Mouse (Mus musculus): Measurements from ENCODE around the gene Gga3.
"Not testable (repeated sequence)": the region's sequence is repeated elsewhere in the genome, so short reads cannot be mapped to it uniquely, and the experiment has no call there.

Gene Gga3

DNA sequence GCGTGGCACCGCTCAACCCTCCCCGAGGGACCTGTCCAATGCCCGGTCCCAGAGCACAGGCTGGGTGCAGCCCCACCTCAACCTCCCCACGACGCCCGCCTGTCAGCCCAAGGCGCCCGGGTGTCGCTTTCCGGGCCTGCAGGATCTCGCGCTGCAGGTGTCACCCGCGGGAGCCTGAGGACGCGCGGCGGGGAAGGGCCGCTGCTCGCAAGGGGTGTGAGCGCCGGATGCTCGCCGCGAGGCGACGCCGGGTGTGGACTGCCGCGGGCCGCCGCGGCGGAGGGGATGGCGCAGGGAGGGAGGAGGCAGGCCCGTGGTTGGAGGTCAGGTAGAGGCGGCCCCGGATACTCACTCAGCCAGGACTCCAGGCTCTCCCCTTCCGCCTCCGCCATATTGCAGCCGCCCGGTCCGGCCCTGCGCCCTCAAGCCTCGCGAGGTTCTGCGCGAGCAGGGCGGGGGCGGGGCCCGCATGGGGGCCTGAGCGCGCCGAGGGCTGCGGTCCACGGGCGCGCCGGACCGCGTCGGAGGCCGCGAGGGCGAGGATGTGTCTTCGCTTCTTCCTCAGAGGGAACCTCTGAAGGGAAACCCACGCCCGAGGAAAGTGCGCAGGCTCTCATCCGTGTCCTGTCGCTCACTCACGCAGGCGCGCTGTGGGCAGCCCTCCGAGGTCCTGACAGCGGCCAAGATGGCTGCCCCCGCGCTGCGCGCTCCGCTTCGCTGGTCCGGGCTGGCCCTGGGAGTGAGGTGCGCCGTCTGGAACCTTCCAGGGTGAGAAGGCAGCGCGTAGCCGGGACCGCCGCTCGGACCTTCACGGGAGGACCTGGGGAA is at the start of gene Gga3, which contains the start of gene Mrps7:
Gga3 (minus strand) TSS at position 576 of the 828 bp plus-strand sequence.
Mrps7 (plus strand) TSS at position 450 of the 828 bp plus-strand sequence.
- peak; percentile 95 to 98 for DNase-seq

DNA sequence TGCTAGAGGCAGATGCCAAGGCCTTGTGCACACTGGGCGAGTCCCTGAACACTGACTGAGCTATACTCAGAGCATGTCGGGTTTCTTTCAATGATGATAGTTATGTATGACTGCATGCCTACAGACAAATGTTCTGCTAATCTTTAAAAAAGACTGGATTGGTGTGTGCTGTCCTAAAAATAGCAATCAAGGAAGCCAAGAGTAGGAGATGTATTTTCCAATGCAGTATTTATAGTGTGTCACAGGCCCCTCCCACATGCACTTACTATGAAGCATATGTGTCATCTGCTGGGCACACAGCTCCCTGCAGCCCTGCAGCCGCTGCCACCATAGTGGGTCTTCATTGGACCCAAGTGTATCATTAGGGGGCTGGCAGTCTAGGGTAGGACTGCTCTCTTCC is 49.3 kb upstream of the Gga3 start:
- DNase-seq, result no peak

DNA sequence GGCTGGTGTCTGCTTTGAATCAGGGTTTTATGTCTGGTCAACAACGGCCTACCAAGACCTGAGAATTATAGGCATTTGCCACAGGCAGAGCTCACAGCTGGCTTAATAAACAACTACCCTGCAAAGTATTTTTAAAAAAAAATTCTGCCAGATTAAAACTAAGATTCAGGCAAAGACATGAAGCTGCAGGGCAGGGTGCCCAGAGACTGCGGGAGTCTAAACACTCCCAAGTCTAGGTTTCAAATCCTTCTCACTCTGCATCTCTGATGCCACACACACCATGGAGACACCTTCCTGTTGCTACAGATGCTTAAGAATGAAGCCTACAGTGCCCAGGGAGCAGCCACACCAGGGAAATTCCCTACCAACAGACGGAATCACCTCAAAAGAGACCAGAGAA is 47.8 kb upstream of the Gga3 start:
- no peak for DNase-seq

DNA sequence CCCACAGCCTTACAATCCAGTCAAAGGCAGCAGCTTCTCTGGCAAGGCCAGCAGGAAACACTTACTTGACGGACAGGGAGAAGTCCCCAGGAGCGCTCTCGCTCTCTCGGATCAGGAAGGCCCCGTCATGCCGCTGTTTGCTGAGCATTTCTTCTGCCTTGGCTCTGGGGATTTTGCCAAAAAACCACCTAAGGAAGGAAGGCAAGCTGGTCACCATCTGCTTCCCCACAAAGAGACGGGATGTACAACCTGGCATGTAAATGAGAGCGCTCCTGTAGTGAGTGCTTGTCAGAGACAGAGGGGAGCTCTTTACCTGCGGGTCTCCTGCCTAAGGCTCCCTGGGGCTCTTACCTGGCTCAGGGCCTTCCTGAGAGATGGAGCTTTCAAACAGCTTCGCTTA is 45.9 kb upstream of the Gga3 start:
- DNase-seq, result no peak

DNA sequence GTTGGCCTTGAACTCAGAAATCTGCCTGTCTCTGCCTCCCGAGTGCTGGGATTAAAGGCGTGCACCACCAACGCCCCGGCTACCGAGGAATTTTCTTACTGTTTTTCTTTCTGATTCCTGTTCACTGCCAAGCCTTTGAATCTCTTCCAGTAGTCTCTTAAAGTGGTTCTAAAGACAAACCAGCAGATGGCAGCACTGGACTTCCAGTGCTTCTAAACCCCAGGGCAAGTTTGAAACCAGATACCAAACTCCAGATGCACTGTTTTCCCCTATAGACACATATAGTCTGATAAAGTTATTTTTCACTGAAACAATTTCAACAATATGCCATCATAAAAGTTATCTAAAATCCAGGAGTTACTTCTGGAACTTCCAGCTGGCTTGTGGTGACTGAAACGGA is 43.6 kb upstream of the Gga3 start:
- DNase-seq, result peak; percentile 71 to 72

DNA sequence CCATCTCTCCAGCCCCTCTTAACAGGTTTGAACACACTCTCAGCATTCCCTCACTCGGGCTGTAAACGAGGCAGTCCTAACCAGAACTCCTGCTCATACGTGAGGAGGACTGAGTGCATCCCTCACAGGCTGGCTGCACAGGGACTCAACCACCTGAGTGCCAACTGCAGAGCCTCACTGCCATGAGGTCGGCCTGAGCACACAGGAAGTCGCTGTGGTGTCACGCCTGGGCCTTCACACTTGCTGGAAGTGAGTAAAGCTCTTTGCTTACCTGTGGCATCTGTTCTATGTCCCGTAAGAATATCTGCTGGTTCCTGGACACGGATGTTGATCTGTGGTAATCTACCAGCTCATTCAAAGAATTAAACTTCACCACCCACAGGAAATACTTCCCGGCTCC is 42.6 kb upstream of the Gga3 start:
- DNase-seq, result peak; percentile 59 to 61

DNA sequence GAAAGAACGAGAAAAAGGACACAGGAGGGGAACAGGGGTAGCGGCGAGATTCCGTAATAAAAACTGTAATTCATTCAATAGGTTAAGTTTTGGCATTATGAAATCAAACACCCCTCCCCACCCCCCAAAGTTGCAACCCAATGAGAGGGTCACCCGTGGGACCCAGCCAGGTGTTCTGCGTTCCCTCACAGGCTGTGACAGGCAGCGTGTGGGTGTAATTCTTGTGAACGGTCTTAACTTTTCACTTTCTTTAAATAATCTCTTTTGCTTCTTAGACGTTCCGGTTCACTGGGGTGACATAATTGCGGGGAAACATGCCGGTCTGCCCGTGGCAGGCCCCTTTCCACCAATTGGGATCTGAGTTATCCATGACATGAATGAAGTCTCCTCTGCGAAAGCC is 41.6 kb upstream of the Gga3 start:
- DNase-seq, result not testable (repeated sequence)

DNA sequence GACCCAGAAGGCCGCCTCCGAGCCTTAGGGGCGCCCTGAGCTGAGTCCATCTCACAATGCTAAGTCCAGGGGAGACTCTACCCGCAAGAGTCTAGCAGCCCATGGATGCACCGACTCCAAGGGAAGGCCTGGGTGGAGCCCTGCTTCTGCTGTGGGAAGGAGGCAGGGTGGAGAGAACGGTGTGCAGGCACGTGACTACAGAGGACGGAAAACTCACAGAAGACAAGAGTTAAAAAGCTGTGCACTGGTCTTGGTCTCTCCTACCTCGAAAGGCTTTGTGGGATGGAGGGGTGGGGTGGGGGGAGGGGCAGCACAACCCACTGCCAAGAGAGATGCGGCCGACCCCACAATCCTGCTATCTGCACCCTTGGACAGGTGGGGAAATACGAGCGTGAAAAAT is 40.5 kb upstream of the Gga3 start:
- no peak for DNase-seq

DNA sequence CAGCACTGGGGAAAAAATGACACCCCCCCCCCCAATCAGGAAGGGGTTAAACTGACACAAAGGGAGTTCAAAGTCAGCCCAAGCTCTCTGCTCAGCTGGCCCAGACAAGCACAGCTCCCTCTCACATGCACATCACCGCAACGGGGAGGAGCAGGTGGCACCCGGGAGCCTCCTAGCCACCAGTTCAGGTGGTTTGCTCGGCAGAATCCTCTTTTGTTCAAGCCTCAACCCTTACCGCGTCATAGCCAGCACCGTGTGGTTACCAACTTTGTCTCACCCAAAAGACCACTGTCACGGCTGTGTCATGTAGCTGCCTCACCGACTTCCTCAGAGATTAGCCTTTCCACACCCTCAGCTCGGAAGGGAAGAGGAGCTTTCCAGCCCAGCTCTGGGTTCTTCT is 39.4 kb upstream of the Gga3 start:
- peak in 1 of 2 experiments; percentile 49 for DNase-seq

DNA sequence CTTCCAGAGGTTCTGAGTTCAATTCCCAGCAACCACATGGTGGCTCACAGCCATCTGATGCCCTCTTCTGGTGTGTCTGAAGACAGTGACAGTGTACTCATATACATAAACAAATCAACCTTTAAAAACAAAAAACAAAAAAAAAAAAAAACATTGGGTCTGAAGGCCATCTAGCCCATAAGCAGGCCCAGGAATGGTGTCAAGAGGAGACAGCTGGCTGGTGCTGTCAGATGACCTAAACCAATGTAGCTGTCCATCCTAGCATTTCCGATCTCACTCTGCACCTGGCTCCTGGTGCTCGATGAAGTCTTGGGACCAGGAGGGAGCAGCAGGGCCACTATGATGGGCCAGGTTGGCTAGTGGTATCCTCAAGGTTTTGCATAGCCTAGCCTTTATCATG is 38.9 kb upstream of the Gga3 start:
- no peak for DNase-seq

DNA sequence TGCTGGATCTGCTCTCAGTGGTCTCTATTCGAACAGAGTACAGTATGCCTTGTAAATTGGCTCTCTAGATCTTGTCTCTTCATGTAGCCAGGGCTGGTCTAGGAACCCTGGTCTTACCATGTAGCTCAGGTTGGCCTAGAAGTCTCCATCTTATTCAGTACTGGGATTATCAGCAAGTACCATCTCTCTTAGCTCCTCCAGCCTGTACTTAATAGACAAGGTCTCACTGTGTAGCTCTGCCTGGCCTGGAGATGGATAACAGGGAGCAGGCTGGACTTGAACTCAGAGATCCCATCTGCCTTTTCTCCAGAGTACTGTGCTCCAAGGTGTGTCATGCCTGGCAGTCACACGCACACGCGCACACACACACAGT is 37.8 kb upstream of the Gga3 start:
- DNase-seq, result no peak

DNA sequence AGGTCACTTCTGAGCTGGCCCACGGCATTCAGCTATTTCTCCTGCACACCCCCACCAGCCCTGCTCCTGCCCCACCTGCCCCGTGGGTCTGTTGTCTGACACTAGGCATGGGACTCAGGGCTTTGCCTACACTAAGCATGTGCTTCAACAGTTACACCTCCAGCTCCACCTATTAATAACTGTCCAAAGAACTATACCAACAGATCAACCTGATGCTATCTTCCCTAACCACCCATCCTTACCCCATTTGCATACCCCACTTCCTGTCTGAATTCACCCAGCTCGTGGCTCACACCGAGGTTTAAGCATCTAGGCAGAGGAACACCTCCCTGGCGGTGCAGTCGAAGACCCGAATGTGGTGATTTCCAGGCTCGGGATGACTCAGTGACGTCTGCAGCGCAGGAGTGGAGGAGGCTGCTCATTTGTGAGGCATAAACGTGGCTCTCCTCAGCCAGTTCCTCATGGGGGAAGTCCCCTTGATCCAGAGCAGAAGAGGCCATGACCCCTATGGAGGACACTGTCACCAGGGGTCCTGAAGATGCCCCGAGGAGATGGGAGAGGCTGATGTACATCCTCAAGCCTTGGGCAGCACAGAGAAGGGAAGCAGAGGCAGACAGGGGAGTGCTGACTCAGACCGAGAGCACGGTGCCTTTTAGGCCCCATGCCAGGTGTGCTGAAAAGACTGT is 37.3 kb upstream of the Gga3 start:
- DNase-seq, result peak; percentile 89 to 91

DNA sequence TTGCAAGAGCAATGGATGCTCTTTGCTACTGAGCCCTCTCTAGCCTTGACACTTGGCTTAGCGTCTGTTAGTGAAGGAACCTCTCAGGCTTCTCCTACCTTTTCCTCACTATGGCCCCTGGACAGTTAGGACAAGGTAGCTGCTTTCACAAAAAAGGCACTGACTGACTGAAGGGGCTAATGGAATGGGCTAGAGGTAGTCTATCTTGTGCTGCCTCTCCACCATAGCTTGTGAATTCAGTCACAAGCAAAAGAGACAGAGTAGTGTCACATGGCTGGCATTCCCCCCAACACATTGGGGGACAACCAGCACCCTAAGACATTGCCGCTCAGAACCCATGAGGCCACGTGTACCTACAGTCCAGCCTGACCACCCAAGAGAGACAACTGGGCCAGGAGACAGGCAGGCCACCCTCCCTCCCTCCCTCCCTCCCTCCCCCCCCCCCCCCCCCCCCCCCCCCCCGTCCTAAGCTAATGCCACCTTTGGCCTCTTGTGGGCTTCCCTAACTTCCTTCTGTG is 36.5 kb upstream of the Gga3 start:
- peak; percentile 39 to 46 for DNase-seq

DNA sequence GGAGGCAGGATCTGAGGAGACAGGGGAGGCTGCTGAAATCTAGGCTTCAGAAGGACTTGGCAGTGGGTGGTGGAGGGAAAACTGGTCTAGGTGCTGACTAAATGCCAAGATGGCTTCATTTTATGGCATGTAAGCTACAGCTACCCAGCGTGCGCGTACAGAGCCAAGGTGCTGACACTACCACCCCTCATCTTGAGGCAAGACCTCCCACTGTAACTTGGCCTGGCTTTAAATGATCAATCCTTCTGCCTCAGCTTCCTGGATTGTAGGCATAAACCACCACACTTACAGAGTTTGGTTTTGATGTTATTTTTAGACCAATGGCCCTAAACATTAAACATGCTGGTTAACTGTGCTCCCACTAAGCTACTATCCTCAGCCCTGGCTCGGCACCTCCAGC is 35.7 kb upstream of the Gga3 start:
- DNase-seq, result no peak

DNA sequence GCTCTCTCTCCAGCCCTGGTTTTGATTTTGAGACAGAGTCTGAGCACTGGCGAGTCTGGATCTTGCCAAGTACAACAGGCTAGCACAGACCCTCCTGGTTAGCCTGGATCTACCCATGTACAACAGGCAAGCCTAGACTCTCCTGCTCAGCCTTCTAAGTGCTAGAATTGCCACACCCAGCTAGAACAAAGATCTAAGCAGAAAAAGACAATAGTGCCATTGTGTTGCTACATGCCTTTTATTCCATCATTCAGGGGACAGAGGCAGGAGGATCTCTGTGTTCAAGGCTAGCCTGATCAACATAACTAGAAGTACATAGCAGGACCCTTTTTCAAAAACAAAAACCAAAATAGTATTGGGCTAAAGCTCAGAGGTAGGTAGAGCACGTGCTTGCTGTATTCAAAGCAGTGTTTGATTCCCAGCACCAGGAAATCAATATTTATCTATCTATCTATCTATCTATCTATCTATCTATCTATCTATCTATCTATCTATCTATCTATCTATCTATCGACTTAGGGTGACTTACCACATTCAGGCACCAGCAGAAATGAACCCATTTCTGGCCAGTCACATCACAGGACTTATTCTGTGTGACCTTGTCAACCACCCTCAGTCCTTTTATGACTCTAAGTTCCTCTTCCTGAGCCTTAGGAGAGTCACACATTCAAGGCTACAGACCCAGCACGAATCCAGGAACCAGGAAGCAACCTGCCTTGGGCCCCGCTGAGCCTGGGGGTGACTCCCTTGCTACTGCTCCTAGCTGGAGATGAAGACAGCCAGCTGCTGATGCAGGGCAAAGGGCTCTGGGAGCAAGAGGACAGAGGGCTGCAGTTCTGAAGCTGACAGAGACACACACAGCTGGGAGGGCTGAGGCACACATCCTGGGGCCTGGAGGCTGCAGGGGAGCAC is 34.9 kb upstream of the Gga3 start:
- DNase-seq, result peak; percentile 55 to 60

DNA sequence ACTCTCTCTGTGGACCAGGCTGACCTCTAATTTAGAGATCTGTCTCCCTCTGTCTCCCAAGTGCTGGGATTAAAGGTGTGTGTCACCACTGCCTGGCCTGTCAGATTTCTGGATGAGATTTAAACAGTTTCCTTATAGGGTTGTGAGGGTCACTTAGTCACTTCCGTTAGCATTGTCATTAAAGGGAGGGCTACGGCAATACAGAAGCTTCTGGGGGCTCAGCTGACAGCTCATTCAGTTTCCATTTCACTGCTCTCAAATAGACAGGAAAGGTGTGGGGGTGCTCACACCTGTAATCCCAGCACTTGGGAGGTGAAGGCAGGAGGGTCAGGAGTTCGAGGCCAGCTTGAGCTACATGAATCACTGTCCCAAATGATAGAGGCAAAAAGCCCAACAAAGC is 33.1 kb upstream of the Gga3 start:
- no peak for DNase-seq

DNA sequence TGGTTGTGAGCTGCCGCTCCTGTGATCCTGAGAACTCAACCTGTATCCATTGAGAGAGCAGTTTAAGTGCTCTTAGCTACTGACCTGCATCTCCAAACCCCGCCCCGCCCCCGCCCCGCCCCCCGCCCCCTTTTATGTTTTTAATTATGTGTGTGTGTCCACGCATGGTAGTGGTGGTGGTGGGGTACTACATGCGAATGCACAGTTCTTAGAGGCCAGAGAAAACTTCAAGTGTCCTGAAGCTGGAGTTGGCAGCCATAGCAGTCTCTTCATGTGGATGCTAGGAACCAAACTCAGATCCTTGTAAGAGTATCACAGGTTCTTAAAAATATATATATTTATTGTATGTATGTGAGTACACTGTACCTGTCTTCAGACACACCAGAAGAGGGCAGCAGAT is 31.6 kb upstream of the Gga3 start:
- DNase-seq, result no peak

DNA sequence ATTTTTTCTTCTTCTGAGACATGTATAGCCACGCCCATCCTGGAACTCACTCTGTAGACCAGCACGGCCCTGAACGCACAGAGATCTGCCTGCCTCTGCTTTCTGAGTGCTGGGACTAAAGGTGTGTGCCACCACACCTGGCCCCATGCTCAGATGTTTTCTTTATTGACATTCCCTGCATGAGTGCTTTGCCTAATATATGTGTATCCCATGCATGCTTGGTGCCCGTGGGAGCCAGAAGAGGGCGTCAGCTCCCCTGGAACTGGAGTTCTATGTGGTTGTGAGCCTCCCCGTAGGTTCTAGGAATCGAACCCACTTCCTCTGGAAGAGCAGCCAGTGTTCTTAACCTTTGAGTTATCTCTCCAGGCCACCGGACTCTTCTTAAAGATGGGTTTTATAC is 31.2 kb upstream of the Gga3 start:
- no peak for DNase-seq

DNA sequence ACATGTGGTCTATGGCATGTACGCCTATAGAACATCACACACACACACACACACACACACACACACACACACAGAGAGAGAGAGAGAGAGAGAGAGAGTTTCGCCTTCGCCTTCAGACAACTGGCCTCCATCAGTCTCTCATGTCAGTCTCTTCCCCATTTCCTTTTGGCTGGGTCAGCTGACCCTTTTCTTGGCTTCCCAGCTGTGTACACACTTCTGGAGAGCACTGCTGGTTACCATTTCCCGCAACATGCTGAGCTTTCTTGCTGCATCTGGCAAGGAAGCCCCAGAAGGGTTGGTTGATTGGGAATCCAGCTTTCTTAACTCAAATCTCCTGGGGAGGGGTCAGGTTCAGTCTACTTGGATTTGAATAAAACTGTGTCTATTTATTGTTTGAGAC is 30.3 kb upstream of the Gga3 start:
- peak in 1 of 2 experiments; percentile 27 for DNase-seq

DNA sequence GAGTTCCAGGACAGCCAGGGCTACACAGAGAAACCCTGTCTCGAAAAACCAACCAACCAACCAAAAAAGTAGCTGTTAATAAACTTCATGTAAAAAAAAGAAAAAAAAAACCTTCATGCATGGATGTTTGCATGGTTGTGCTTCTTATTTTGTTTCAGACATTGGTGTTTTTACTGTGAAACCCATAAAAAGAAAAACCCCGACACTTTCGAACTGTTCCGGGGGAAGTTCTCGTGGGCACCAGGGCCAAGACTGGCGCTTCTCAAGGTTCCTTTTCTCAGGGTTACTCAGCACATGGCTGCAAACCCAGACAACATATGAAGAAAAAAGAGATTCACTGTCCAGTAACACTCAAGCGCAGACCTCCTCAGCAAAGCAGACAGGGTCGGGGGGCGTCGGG is 29.0 kb upstream of the Gga3 start:
- peak; percentile 61 to 68 for DNase-seq

DNA sequence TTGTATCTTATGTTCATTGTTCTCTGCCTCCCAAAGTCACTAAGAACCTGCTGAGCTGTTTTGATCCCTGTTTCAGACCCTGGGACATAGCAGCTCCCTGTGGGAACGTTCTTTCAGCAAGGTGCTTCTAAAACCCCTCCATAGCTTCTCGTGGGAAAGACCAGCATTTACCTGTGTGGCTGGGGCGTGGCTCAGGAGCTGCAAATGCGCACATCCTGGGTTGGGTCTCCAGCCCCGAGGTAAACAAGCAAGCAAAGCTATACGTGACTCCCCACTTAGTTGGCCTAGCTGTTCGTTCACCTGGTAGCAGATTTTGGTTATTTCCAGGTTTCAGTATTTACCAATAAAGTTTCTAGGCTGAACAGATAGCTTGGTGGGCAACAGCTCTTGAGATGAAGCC is 28.4 kb upstream of the Gga3 start:
- DNase-seq, result peak; percentile 30 to 39

DNA sequence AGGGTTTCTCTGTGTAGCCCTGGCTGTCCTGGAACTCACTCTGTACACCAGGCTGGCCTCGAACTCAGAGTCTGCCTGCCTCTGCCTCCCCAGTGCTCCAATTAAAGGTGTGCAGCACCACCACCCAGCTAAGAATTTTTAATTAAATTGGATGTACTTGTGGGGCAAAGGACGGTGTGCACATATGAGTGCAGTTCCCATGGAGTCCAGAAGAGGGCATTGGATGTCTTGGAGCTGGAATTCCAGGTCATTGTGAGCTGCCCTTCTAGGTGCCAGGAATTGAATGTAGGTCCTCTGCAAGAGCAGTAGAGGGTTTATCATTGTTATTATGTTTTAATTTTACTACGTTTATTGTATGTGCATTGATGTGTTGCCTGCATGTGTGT is 27.6 kb upstream of the Gga3 start:
- no peak for DNase-seq

All from B cell, adult 2 months (primary cell).